Mouse (Mus musculus) kidney, postnatal 25 days (tissue): Measurements from ENCODE around the gene Il20rb.

Source experiments
- DNase-seq, 2 experiments: peaks; one replicate each; pipeline ENCODE4 v3.0.0; 2021; ENCODE audit warnings: mixed read lengths in 2 of 2

Il20rb gene

GRCm38 (mm10) chr9:100470228-100470627 lies 16.4 kb downstream of the Il20rb start:
- DNase-seq, result no peak

GRCm38 (mm10) chr9:100469681-100470080 lies 16.9 kb downstream of the Il20rb start:
- no peak for DNase-seq

- DNase-seq, result no peak
These were observed 18.4 kb downstream of the Il20rb start for GRCm38 (mm10) chr9:100468151-100468550.

GRCm38 (mm10) chr9:100467653-100468052 lies 18.9 kb downstream of the Il20rb start:
- peak; percentile 84 to 87 for DNase-seq

- no peak for DNase-seq
These were observed 19.8 kb downstream of the Il20rb start for GRCm38 (mm10) chr9:100466743-100467142.

- DNase-seq, result no peak
These were observed 20.6 kb downstream of the Il20rb start for GRCm38 (mm10) chr9:100465988-100466387.

- no peak for DNase-seq
These were observed 21.2 kb downstream of the Il20rb start for GRCm38 (mm10) chr9:100465380-100465779.

GRCm38 (mm10) chr9:100463771-100464170 lies 22.8 kb downstream of the Il20rb start:
- no peak for DNase-seq

GRCm38 (mm10) chr9:100462098-100462497 lies 24.5 kb downstream of the Il20rb start:
- no peak for DNase-seq

- DNase-seq, result peak; percentile 61 to 80
These were observed 24.9 kb downstream of the Il20rb start for GRCm38 (mm10) chr9:100461671-100462070.

- DNase-seq, result no peak
These were observed 26.4 kb downstream of the Il20rb start for GRCm38 (mm10) chr9:100460203-100460602.

GRCm38 (mm10) chr9:100457971-100458681 lies 28.5 kb downstream of the Il20rb start:
- DNase-seq, result no peak

GRCm38 (mm10) chr9:100454664-100454993 lies 32.0 kb downstream of the Il20rb start:
- DNase-seq, result peak in 1 of 2 experiments; percentile 38

- peak; percentile 78 to 88 for DNase-seq
These were observed 32.5 kb downstream of the Il20rb start for GRCm38 (mm10) chr9:100453944-100454663.

GRCm38 (mm10) chr9:100452432-100452831 lies 34.2 kb downstream of the Il20rb start:
- DNase-seq, result peak in 1 of 2 experiments; percentile 26

- DNase-seq, result peak; percentile 72 to 87
These were observed 40.4 kb downstream of the Il20rb start for GRCm38 (mm10) chr9:100446059-100446686.

- no peak for DNase-seq
These were observed 46.3 kb downstream of the Il20rb start for GRCm38 (mm10) chr9:100440111-100440790.

GRCm38 (mm10) chr9:100439481-100439880 lies 47.1 kb downstream of the Il20rb start:
- DNase-seq, result no peak

- DNase-seq, result no peak
These were observed 47.6 kb downstream of the Il20rb start for GRCm38 (mm10) chr9:100438994-100439393.

GRCm38 (mm10) chr9:100436865-100437595 lies 49.6 kb downstream of the Il20rb start:
- DNase-seq, result no peak

- DNase-seq, result no peak
These were observed 55.2 kb downstream of the Il20rb start for GRCm38 (mm10) chr9:100431355-100431754.

- no peak for DNase-seq
These were observed 55.7 kb downstream of the Il20rb start for GRCm38 (mm10) chr9:100430911-100431310.

GRCm38 (mm10) chr9:100419644-100420043 lies 66.9 kb downstream of the Il20rb start:
- no peak for DNase-seq
